Mouse (Mus musculus) midbrain, embryonic 15.5 days (tissue): ENCODE data around the gene Lhx9. TPM values are rescaled to one million over a fixed set of nuclear protein-coding genes. Genes with fewer than 3 reads are reported as not detected.
"Not testable (repeated sequence)": the region's sequence is repeated elsewhere in the genome, so short reads cannot be mapped to it uniquely, and the experiment has no call there.

ENCODE experiments used
- ATAC-seq: fragments of 200-750 bp; cut with Nextera tagmentation; replicated peaks from 2 replicates; pipeline ENCODE4 v1.8.0; 2017; ENCODE audit warnings: moderate TSS enrichment
- H3K27ac ChIP-seq: fragments of 300-500 bp; sonication (generic); 2 replicates; pipeline ENCODE4 v1.5.1; 2015; ENCODE audit warnings: mild to moderate bottlenecking, inconsistent platforms
- H3K27me3 ChIP-seq: fragments of 300-500 bp; sonication (generic); replicated peaks from 2 replicates; pipeline ENCODE4 v1.6.1; 2015; ENCODE audit warnings: inconsistent platforms
- H3K36me3 ChIP-seq: fragments of 300-500 bp; sonication (generic); replicated peaks from 2 replicates; pipeline ENCODE4 v1.6.1; 2015; ENCODE audit warnings: inconsistent platforms
- H3K4me1 ChIP-seq: fragments of 300-500 bp; sonication (generic); 2 replicates; pipeline ENCODE4 v1.6.1; 2015; ENCODE audit warnings: inconsistent platforms
- H3K4me2 ChIP-seq: fragments of 300-500 bp; sonication (generic); 2 replicates; pipeline ENCODE4 v1.6.1; 2015; ENCODE audit warnings: inconsistent platforms, mild to moderate bottlenecking, moderate library complexity
- H3K4me3 ChIP-seq: fragments of 300-500 bp; sonication (generic); 2 replicates; pipeline ENCODE4 v1.5.1; 2015; ENCODE audit warnings: mild to moderate bottlenecking, inconsistent platforms
- H3K9ac ChIP-seq: fragments of 300-500 bp; sonication (generic); 2 replicates; pipeline ENCODE4 v1.6.1; 2015; ENCODE audit warnings: mild to moderate bottlenecking, inconsistent platforms
- H3K9me3 ChIP-seq: fragments of 300-500 bp; sonication (generic); 2 replicates; pipeline ENCODE4 v1.6.1; 2016; ENCODE audit warnings: inconsistent platforms
- WGBS: fragments of 180-500 bp; shearing (Covaris S2); methylation state at CpG from one replicate; pipeline ENCODE4 v1.1.7; 2015; ENCODE audit warnings: mixed read lengths; 5-methylcytosine and 5-hydroxymethylcytosine counted together
- polyA plus RNA-seq: library from polyadenylated mRNA; unstranded; fragments of >200 nt; fragmentation: Nextera tagmentation; extraction: Ambion mirVana; gene quantifications from 2 replicates; pipeline ENCODE4 v1.2.1, GENCODE M21; 2015

The Lhx9 gene
- polyA plus RNA-seq: 124 and 139 TPM in 2 replicates

- peaks cover 17% of the 10 kb centered on the region for H3K4me1 ChIP-seq
- no peaks in the 10 kb centered on the region for H3K36me3 ChIP-seq
- H3K27me3 ChIP-seq: peaks cover 25% of the 10 kb centered on the region
- peak within 1 kb of the TSS; percentile 58 for H3K4me2 ChIP-seq
- peak; percentile 78 for ATAC-seq
- peak within 1 kb of the TSS; percentile 59 for H3K9ac ChIP-seq
- peak within 1 kb of the TSS; percentile 90 for H3K27ac ChIP-seq
- peak within 1 kb of the TSS; percentile 48 for H3K4me3 ChIP-seq
- no peaks in the 10 kb centered on the region for H3K9me3 ChIP-seq
- WGBS: under 1% methylated on average over 33 of the region's 33 CpGs
Measured at GRCm38 (mm10) chr1:138848511-138849109, at the start of gene Lhx9. TSS of gene Lhx9 (minus strand) at chr1:138848577.

- no peak overlapping the region for H3K4me2 ChIP-seq
- H3K4me3 ChIP-seq: no peak overlapping the region
- H3K27me3 ChIP-seq: no peaks in the 10 kb centered on the region
- no peak overlapping the region for H3K9ac ChIP-seq
- no peak overlapping the region for H3K27ac ChIP-seq
- ATAC-seq: no peak
- no peaks in the 10 kb centered on the region for H3K4me1 ChIP-seq
- no peaks in the 10 kb centered on the region for H3K36me3 ChIP-seq
- H3K9me3 ChIP-seq: no peaks in the 10 kb centered on the region
- WGBS: 83% methylated on average over 3 of the region's 3 CpGs
Measured at GRCm38 (mm10) chr1:138896088-138896487, 47.7 kb upstream of the Lhx9 start.

GRCm38 (mm10) chr1:138877470-138878254 is 29.3 kb upstream of the Lhx9 start:
- Histone ChIP-seq H3K4me1 (no peaks in the 10 kb centered on the region), H3K36me3 (no peaks in the 10 kb centered on the region), H3K9ac (no peak overlapping the region), H3K9me3 (no peaks in the 10 kb centered on the region), H3K27me3 (no peaks in the 10 kb centered on the region), H3K27ac (no peak overlapping the region), H3K4me3 (no peak overlapping the region), H3K4me2 (no peak overlapping the region)
- 89% methylated on average over 14 of the region's 14 CpGs for WGBS
- ATAC-seq: no peak

GRCm38 (mm10) chr1:138876371-138877045 is 28.1 kb upstream of the Lhx9 start:
- Histone ChIP-seq H3K27ac (no peak overlapping the region), H3K4me1 (no peaks in the 10 kb centered on the region), H3K36me3 (no peaks in the 10 kb centered on the region), H3K4me3 (no peak overlapping the region), H3K9me3 (no peaks in the 10 kb centered on the region), H3K9ac (no peak overlapping the region), H3K4me2 (no peak overlapping the region), H3K27me3 (no peaks in the 10 kb centered on the region)
- ATAC-seq: no peak
- 74% methylated on average over 16 of the region's 16 CpGs for WGBS

- ATAC-seq: peak; percentile 100
- Histone ChIP-seq H3K4me2 (peak within 1 kb of the TSS; percentile 46), H3K9ac (peak within 1 kb of the TSS; percentile 53), H3K27ac (peak within 1 kb of the TSS; percentile 90), H3K4me3 (peak within 1 kb of the TSS; percentile 51)
- 0% methylated on average over 40 of the region's 79 CpGs for WGBS
- not testable (repeated sequence) for H3K4me1 ChIP-seq, H3K27me3 ChIP-seq, H3K9me3 ChIP-seq, H3K36me3 ChIP-seq
Measured at GRCm38 (mm10) chr1:138856101-138856950, 7.9 kb upstream of the Lhx9 start, which contains the start of gene 2310009B15Rik. TSS of gene 2310009B15Rik (minus strand) at chr1:138856852.

- H3K27me3 ChIP-seq: peaks cover 11% of the 10 kb centered on the region; the same call in 1 of the 2 replicates
- H3K27ac ChIP-seq: no peak overlapping the region
Measured at GRCm38 (mm10) chr1:138850823-138851222, 2.4 kb upstream of the Lhx9 start.

GRCm38 (mm10) chr1:138850161-138850539 is 1.8 kb upstream of the Lhx9 start:
- H3K9ac ChIP-seq: no peak overlapping the region
- ATAC-seq: no peak
- 45% methylated on average over 4 of the region's 4 CpGs for WGBS
- no peaks in the 10 kb centered on the region for H3K9me3 ChIP-seq
- peaks cover 19% of the 10 kb centered on the region for H3K4me1 ChIP-seq
- H3K36me3 ChIP-seq: no peaks in the 10 kb centered on the region
- no peak overlapping the region for H3K4me2 ChIP-seq
- no peak overlapping the region for H3K27ac ChIP-seq
- no peak overlapping the region for H3K4me3 ChIP-seq
- peaks cover 17% of the 10 kb centered on the region for H3K27me3 ChIP-seq

More at GRCm38 (mm10) chr1:138850823-138851222, 2.4 kb upstream of the Lhx9 start:
- no peak for ATAC-seq
- Histone ChIP-seq H3K4me1 (peaks cover 22% of the 10 kb centered on the region), H3K4me2 (no peak overlapping the region), H3K9me3 (no peaks in the 10 kb centered on the region), H3K36me3 (no peaks in the 10 kb centered on the region), H3K9ac (no peak overlapping the region), H3K4me3 (no peak overlapping the region)
- 90% methylated on average over 1 of the region's 1 CpGs for WGBS

GRCm38 (mm10) chr1:138849531-138850160 is 1.3 kb upstream of the Lhx9 start:
- peaks cover 21% of the 10 kb centered on the region for H3K27me3 ChIP-seq
- H3K4me3 ChIP-seq: peak overlapping the region; percentile 48
- WGBS: 8% methylated on average over 8 of the region's 8 CpGs
- no peaks in the 10 kb centered on the region for H3K36me3 ChIP-seq
- peaks cover 16% of the 10 kb centered on the region for H3K4me1 ChIP-seq
- H3K27ac ChIP-seq: peak overlapping the region; percentile 88
- no peaks in the 10 kb centered on the region for H3K9me3 ChIP-seq
- H3K9ac ChIP-seq: no peak overlapping the region
- H3K4me2 ChIP-seq: peak overlapping the region; percentile 58
- ATAC-seq: no peak

- H3K27me3 ChIP-seq: peaks cover 25% of the 10 kb centered on the region
- peak overlapping the region; percentile 88 for H3K27ac ChIP-seq
- H3K4me1 ChIP-seq: peaks cover 22% of the 10 kb centered on the region
- ATAC-seq: peak; percentile 59
- H3K9ac ChIP-seq: peak overlapping the region; percentile 59
- peak overlapping the region; percentile 48 for H3K4me3 ChIP-seq
- H3K9me3 ChIP-seq: no peaks in the 10 kb centered on the region
- H3K4me2 ChIP-seq: peak overlapping the region; percentile 58
- no peaks in the 10 kb centered on the region for H3K36me3 ChIP-seq
- WGBS: under 1% methylated on average over 16 of the region's 16 CpGs
Measured at GRCm38 (mm10) chr1:138848026-138848425, 351 bp downstream of the Lhx9 start.

GRCm38 (mm10) chr1:138847146-138847545 is 1.2 kb downstream of the Lhx9 start:
- ATAC-seq: no peak
- H3K27ac ChIP-seq: peak overlapping the region; percentile 90

GRCm38 (mm10) chr1:138846581-138846980 is 1.8 kb downstream of the Lhx9 start:
- WGBS: 2% methylated on average over 9 of the region's 9 CpGs

More at GRCm38 (mm10) chr1:138847146-138847545, 1.2 kb downstream of the Lhx9 start:
- peaks cover 25% of the 10 kb centered on the region for H3K27me3 ChIP-seq
- WGBS: under 1% methylated on average over 21 of the region's 21 CpGs
- peak overlapping the region; percentile 48 for H3K4me3 ChIP-seq
- H3K9me3 ChIP-seq: no peaks in the 10 kb centered on the region
- peak overlapping the region; percentile 58 for H3K9ac ChIP-seq
- no peaks in the 10 kb centered on the region for H3K36me3 ChIP-seq
- peak overlapping the region; percentile 45 for H3K4me2 ChIP-seq
- peaks cover 22% of the 10 kb centered on the region for H3K4me1 ChIP-seq

More at GRCm38 (mm10) chr1:138846581-138846980, 1.8 kb downstream of the Lhx9 start:
- H3K27me3 ChIP-seq: peaks cover 25% of the 10 kb centered on the region
- H3K36me3 ChIP-seq: no peaks in the 10 kb centered on the region
- peaks cover 25% of the 10 kb centered on the region for H3K4me1 ChIP-seq
- peak overlapping the region; percentile 55 for H3K9ac ChIP-seq
- peak overlapping the region; percentile 48 for H3K4me3 ChIP-seq
- H3K9me3 ChIP-seq: no peaks in the 10 kb centered on the region
- ATAC-seq: no peak
- peak overlapping the region; percentile 45 for H3K4me2 ChIP-seq
- peak overlapping the region; percentile 90 for H3K27ac ChIP-seq
